ENCODE assay signal across 14 mouse cellular contexts in the genomic region with DNA sequence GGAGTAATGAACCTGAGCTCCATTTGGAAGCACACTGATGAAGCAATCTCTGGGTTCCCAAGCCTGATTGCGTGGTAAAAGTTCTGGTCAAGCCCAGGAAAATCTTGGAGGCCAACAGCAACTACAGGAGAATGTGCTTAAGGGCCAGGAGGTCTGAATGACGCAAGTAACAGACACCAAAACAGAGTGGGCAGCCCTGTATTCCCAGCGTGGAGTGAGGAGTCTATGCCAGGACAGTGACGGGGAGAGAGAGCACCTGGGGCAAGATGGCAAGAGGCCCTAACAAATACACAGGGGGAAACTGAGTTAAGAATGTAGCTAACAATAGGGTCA.
A peak's percentile ranks its signal among the peaks of the same experiment; 100 is the strongest.
DNase-seq lines count a peak whose midpoint lies in the region; TF ChIP-seq lines count a peak whose summit lies in the region.
"Had no signal": no experiment of that assay in that cellular context is flagged by ENCODE, and none has a peak within 500 bp of the region (broad histone marks: within the 10 kb centered on the region; RNA-seq: fewer than 3 reads in every experiment).

No protein-coding gene starts in this region.

- H3K27ac ChIP-seq in kidney, adult 2 months (ENCODE audit: insufficient read depth, low read depth, low read length) = peak overlapping the region; percentile 15; the same call in 1 of the 2 replicates
- H3K27ac ChIP-seq: embryonic facial prominence, embryonic 13.5 days; forebrain, embryonic 13.5 days; macrophage; midbrain, embryonic 13.5 days had no signal

- 60% methylated on average over 4 of the region's 4 CpGs for WGBS in kidney, adult 2 months

- no peak overlapping the region for H3K4me3 ChIP-seq in kidney, adult 2 months (ENCODE audit: insufficient read depth, low read depth, low read length)
- H3K4me3 ChIP-seq: embryonic facial prominence, embryonic 13.5 days; forebrain, embryonic 13.5 days; midbrain, embryonic 13.5 days had no signal

- peak; percentile 14 for DNase-seq in adrenal gland, postnatal 14 days
- no peak for DNase-seq in adrenal gland, adult 18-20 months (ENCODE audit: low spot score in 2 of 2)
- peak; percentile 40 for DNase-seq in kidney, adult 2 months
- DNase-seq in kidney, adult 18-20 months = no peak
- DNase-seq in urinary bladder, postnatal 14 days (ENCODE audit: low spot score) = peak; percentile 24
- DNase-seq in urinary bladder, adult 2 months (ENCODE audit: low spot score) = no peak
- no peak for DNase-seq in right cerebral cortex, adult 2 months (ENCODE audit: low spot score in 2 of 2)
- DNase-seq in frontal cortex, postnatal 25 days (ENCODE audit: low spot score in 2 of 2) = no peak
- DNase-seq: layer of hippocampus, adult 9-11 months; thymus, postnatal 36 days had no signal

- no peak for TF ChIP-seq POLR2A in kidney, adult 2 months (IDR thresholded peaks at IDR 0.05; ENCODE audit: low read depth, low read length)

- H3K27me3 ChIP-seq in kidney, adult 2 months (replicated peaks; ENCODE audit: control insufficient read depth, insufficient read depth, low read length) = no peaks in the 10 kb centered on the region
- H3K27me3 ChIP-seq: embryonic facial prominence, embryonic 13.5 days; forebrain, embryonic 13.5 days; midbrain, embryonic 13.5 days had no signal

- H3K4me1 ChIP-seq in kidney, adult 2 months (ENCODE audit: control insufficient read depth, insufficient read depth, low read length) = no peaks in the 10 kb centered on the region
- H3K4me1 ChIP-seq: embryonic facial prominence, embryonic 13.5 days; forebrain, embryonic 13.5 days; midbrain, embryonic 13.5 days had no signal

- TF ChIP-seq CTCF in kidney, adult 2 months (conservative IDR thresholded peaks at IDR 0.05; ENCODE audit: insufficient read depth, insufficient read length, low read depth, low read length) = no peak

- no peaks in the 10 kb centered on the region; the same call in 1 of the 2 replicates for H3K36me3 ChIP-seq in kidney, adult 2 months (ENCODE audit: control insufficient read depth, insufficient read depth, low read length)

Comparison
In these comparisons a context has a peak if more than half of its experiments do, and no peak if none do; other contexts are left out.
1. DNase-seq: peak in adrenal gland, postnatal 14 days (single experiment), kidney, adult 2 months (single experiment) and urinary bladder, postnatal 14 days (single experiment); none in adrenal gland, adult 18-20 months (0 of 2), kidney, adult 18-20 months (single experiment), urinary bladder, adult 2 months (single experiment), right cerebral cortex, adult 2 months (0 of 2) and frontal cortex, postnatal 25 days (0 of 2).